In the genomic region with DNA sequence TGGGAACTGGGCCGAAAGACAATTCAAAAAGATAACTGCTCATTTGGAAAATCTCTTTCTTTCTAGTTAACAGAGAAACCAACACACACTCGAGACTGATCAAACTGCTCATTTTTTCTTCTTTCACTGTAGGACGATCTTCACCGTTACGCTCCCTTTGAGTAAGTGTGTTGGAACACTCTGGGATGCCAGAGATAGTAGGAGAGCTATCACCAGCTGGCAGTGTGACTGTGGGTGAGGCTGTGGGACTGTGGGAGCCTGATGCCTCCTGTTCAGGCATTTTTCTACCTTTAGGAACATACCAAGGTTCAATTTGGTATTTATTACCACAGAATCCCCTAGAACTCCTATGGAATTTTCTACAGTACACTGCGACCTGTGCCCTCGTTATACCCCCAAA, we compare ENCODE assay signal across 12 mouse cellular contexts.
A peak's percentile ranks its signal among the peaks of the same experiment; 100 is the strongest.
DNase-seq lines count a peak whose midpoint lies in the region.
"Had no signal": no experiment of that assay in that cellular context is flagged by ENCODE, and none has a peak within 500 bp of the region (broad histone marks: within the 10 kb centered on the region; RNA-seq: fewer than 3 reads in every experiment).

No protein-coding gene starts in this region.

- DNase-seq in frontal cortex, postnatal 36 days (ENCODE audit: low spot score in 2 of 2), result peak; percentile 28 to 55
- DNase-seq in frontal cortex, postnatal 25 days (ENCODE audit: low spot score in 2 of 2), result no peak
- peak; percentile 51 for DNase-seq in layer of hippocampus, adult 9-11 months
- DNase-seq in layer of hippocampus, adult 9-10 months (ENCODE audit: low spot score), result no peak
- DNase-seq in right cerebral cortex, adult 18-20 months, result peak; percentile 55
- no peak for DNase-seq in right cerebral cortex, postnatal 10 days (ENCODE audit: low spot score in 2 of 2)
- no peak for DNase-seq in testis, postnatal 14 days (ENCODE audit: low spot score)
- DNase-seq: adrenal gland, postnatal 10 days; cerebellum, postnatal 36 days; heart, postnatal 4 days; midbrain, embryonic 14.5 days; thymus, adult 2 months had no signal

Comparison
In these comparisons a context has a peak if more than half of its experiments do, and no peak if none do; other contexts are left out.
1. DNase-seq: peak in frontal cortex, postnatal 36 days (2 of 2), layer of hippocampus, adult 9-11 months (single experiment) and right cerebral cortex, adult 18-20 months (single experiment); none in frontal cortex, postnatal 25 days (0 of 2), layer of hippocampus, adult 9-10 months (single experiment), right cerebral cortex, postnatal 10 days (0 of 2) and testis, postnatal 14 days (single experiment).